In the genomic region with DNA sequence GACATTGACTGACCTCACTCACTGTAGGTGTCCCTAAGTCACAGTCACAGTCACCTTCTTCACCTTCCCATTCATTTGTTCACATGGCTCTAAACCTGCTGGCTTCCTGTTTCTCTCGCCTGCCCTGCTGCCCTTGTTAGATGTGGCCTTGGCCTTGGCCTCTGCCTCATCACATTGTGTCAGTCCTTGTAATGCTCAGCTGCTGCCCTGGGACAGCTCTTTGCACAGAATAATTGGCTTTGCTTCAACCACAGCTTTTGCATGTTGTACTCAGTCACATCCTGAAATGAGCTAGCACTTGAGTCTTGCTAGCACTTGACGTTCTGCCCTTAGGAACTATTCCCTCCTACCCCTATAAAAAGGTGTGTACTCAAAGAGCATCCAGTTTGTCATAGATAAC, we compare ENCODE assay signal across 14 mouse cellular contexts. TPM values are rescaled to one million over a fixed set of nuclear protein-coding genes. Genes with fewer than 3 reads are reported as not detected.
DNase-seq lines count a peak whose midpoint lies in the region; ATAC-seq and TF ChIP-seq lines count a peak whose summit lies in the region.
"Had no signal": no experiment of that assay in that cellular context is flagged by ENCODE, and none has a peak within 500 bp of the region (broad histone marks: within the 10 kb centered on the region; RNA-seq: fewer than 3 reads in every experiment).

No protein-coding gene starts in this region.

- H3K9me3 ChIP-seq in lung, postnatal 0 days (ENCODE audit: low read length), result no peaks in the 10 kb centered on the region
- no peaks in the 10 kb centered on the region for H3K9me3 ChIP-seq in hindbrain, embryonic 16.5 days (ENCODE audit: control insufficient read depth, low read length)
- H3K9me3 ChIP-seq in midbrain, embryonic 10.5 days (replicated peaks), result no peaks in the 10 kb centered on the region
- H3K9me3 ChIP-seq: embryonic facial prominence, embryonic 12.5 days; forebrain, embryonic 12.5 days; hindbrain, embryonic 13.5 days; neural tube, embryonic 15.5 days had no signal

- no peak overlapping the region for H3K4me3 ChIP-seq in lung, postnatal 0 days (ENCODE audit: low read depth, low read length)
- H3K4me3 ChIP-seq in hindbrain, embryonic 16.5 days (ENCODE audit: low read length), result no peak overlapping the region
- H3K4me3 ChIP-seq in midbrain, embryonic 10.5 days, result no peak overlapping the region
- H3K4me3 ChIP-seq: embryonic facial prominence, embryonic 12.5 days; forebrain, embryonic 12.5 days; hindbrain, embryonic 13.5 days; neural tube, embryonic 15.5 days had no signal

- WGBS in lung, postnatal 0 days, result 39% methylated on average over 2 of the region's 2 CpGs
- 80% methylated on average over 2 of the region's 2 CpGs for WGBS in hindbrain, embryonic 16.5 days
- WGBS in midbrain, embryonic 10.5 days, result 80% methylated on average over 2 of the region's 2 CpGs

- no peak for TF ChIP-seq CTCF in lung, postnatal 0 days (IDR thresholded peaks at IDR 0.05)

- DNase-seq in lung, postnatal 0 days (ENCODE audit: low spot score), result peak; percentile 26
- no peak for DNase-seq in lung, postnatal 36 days
- peak; percentile 10 for DNase-seq in T-cell, adult 2 months (ENCODE audit: low spot score)
- no peak for DNase-seq in urinary bladder, postnatal 36 days (ENCODE audit: low spot score in 2 of 2)
- no peak for DNase-seq in midbrain, embryonic 10.5 days (ENCODE audit: low spot score)
- DNase-seq: cerebellum, adult 9-10 months had no signal

- ATAC-seq in lung, postnatal 0 days, result 0 out of 2 replicates have a peak, but pooled peaks have one; percentile 23
- peak; percentile 29 to 52; a peak in 2 of 4 replicates for ATAC-seq in hematopoietic stem cell, adult 5-6 weeks (replicated peaks in 1 of 2; ENCODE audit: insufficient read depth in 1 of 2, low FRiP score in 2 of 2, low TSS enrichment in 1 of 2, low read depth in 1 of 2, poor library complexity in 2 of 2, severe bottlenecking in 2 of 2)
- peak; percentile 57; the same call in 1 of the 2 replicates for ATAC-seq in neutrophil, adult 5-6 weeks (ENCODE audit: extremely low read depth, insufficient number of reproducible peaks, low FRiP score, poor library complexity, severe bottlenecking)
- no peak for ATAC-seq in hindbrain, embryonic 16.5 days

- TF ChIP-seq EP300 in lung, postnatal 0 days (IDR thresholded peaks at IDR 0.05), result no peak

- H3K27me3 ChIP-seq in lung, postnatal 0 days (replicated peaks; ENCODE audit: insufficient read depth, low read length), result no peaks in the 10 kb centered on the region
- no peaks in the 10 kb centered on the region for H3K27me3 ChIP-seq in hindbrain, embryonic 16.5 days (replicated peaks; ENCODE audit: control insufficient read depth, insufficient read depth, low read length)
- H3K27me3 ChIP-seq in midbrain, embryonic 10.5 days (ENCODE audit: low read depth, poor library complexity, severe bottlenecking), result no peaks in the 10 kb centered on the region
- H3K27me3 ChIP-seq: embryonic facial prominence, embryonic 12.5 days; forebrain, embryonic 12.5 days; hindbrain, embryonic 13.5 days; neural tube, embryonic 15.5 days had no signal

- peaks cover 13% of the 10 kb centered on the region; the same call in 1 of the 2 replicates for H3K36me3 ChIP-seq in lung, postnatal 0 days (ENCODE audit: insufficient read depth, low read length)
- peaks cover 2% of the 10 kb centered on the region; the same call in 1 of the 2 replicates for H3K36me3 ChIP-seq in hindbrain, embryonic 16.5 days (ENCODE audit: control insufficient read depth, insufficient read depth, low read length)
- H3K36me3 ChIP-seq in midbrain, embryonic 10.5 days, result peaks cover 18% of the 10 kb centered on the region; the same call in 1 of the 2 replicates

- no peak overlapping the region for H3K4me2 ChIP-seq in lung, postnatal 0 days (replicated peaks; ENCODE audit: low read depth, low read length)
- H3K4me2 ChIP-seq in hindbrain, embryonic 16.5 days (ENCODE audit: low read length), result no peak overlapping the region
- H3K4me2 ChIP-seq: embryonic facial prominence, embryonic 12.5 days; forebrain, embryonic 12.5 days; heart, embryonic 11.5 days; hindbrain, embryonic 13.5 days; neural tube, embryonic 15.5 days had no signal

- H3K27ac ChIP-seq in lung, postnatal 0 days (ENCODE audit: low read length), result no peak overlapping the region
- no peak overlapping the region for H3K27ac ChIP-seq in hindbrain, embryonic 16.5 days (ENCODE audit: low read depth, low read length)
- no peak overlapping the region for H3K27ac ChIP-seq in midbrain, embryonic 10.5 days (replicated peaks)
- H3K27ac ChIP-seq: embryonic facial prominence, embryonic 12.5 days; forebrain, embryonic 12.5 days; hindbrain, embryonic 13.5 days; neural tube, embryonic 15.5 days had no signal

- H3K9ac ChIP-seq in lung, postnatal 0 days (replicated peaks; ENCODE audit: low read depth), result no peak overlapping the region
- no peak overlapping the region for H3K9ac ChIP-seq in hindbrain, embryonic 16.5 days (ENCODE audit: low read depth, low read length)
- H3K9ac ChIP-seq: embryonic facial prominence, embryonic 12.5 days; forebrain, embryonic 12.5 days; hindbrain, embryonic 13.5 days; neural tube, embryonic 15.5 days had no signal

- peaks cover 2% of the 10 kb centered on the region for H3K4me1 ChIP-seq in lung, postnatal 0 days (ENCODE audit: insufficient read depth, low read depth, low read length)
- no peaks in the 10 kb centered on the region for H3K4me1 ChIP-seq in hindbrain, embryonic 16.5 days (ENCODE audit: control insufficient read depth, insufficient read depth, low read depth, low read length)
- no peaks in the 10 kb centered on the region for H3K4me1 ChIP-seq in midbrain, embryonic 10.5 days
- H3K4me1 ChIP-seq: embryonic facial prominence, embryonic 12.5 days; forebrain, embryonic 12.5 days; neural tube, embryonic 15.5 days had no signal

RNA-seq across cellular contexts. Expression of gene Lpin2, which starts 42.2 kb away (rescaled TPM):
- polyA plus RNA-seq in lung, postnatal 0 days (2015; fragmentation: Nextera tagmentation; extraction: Ambion mirVana), result 54.1 and 65.8 TPM in 2 replicates
- total RNA-seq in hematopoietic stem cell, adult 5-6 weeks (2017), result 54.8 and 72.9 TPM in 2 replicates
- 118 and 135 TPM in 2 replicates for total RNA-seq in neutrophil, adult 5-6 weeks (2017)
- 42.5 and 47.6 TPM in 2 replicates for polyA plus RNA-seq in hindbrain, embryonic 16.5 days (2015; fragmentation: Nextera tagmentation; extraction: Ambion mirVana)
- 34.5 and 37.3 TPM in 2 replicates for polyA plus RNA-seq in midbrain, embryonic 10.5 days (2016; fragmentation: Nextera tagmentation; extraction: Ambion mirVana)

Comparison
In these comparisons a context has a peak if more than half of its experiments do, and no peak if none do; other contexts are left out.
1. DNase-seq: peak in lung, postnatal 0 days (single experiment) and T-cell, adult 2 months (single experiment); none in lung, postnatal 36 days (single experiment), urinary bladder, postnatal 36 days (0 of 2) and midbrain, embryonic 10.5 days (single experiment).